Mouse (Mus musculus) layer of hippocampus, postnatal 14 days (tissue): ENCODE results near the gene Slit3. TPM values are rescaled to one million over a fixed set of nuclear protein-coding genes. Genes with fewer than 3 reads are reported as not detected.

ENCODE experiments used
- DNase-seq, 2 experiments: peaks; one replicate each; pipeline ENCODE4 v3.0.0; 2021 to 2022; ENCODE audit warnings: low spot score in 2 of 2, mixed read lengths in 1 of 2
- long read RNA-seq, 2 experiments: library from polyadenylated mRNA; stranded (forward); transcript quantifications; one replicate each; pipeline ENCODE4 v2.0.0; 2021
- total RNA-seq, 2 experiments: library from RNA; stranded (reverse); gene quantifications; 2 replicates each; pipeline ENCODE4 v1.2.3; 2021

The Slit3 gene
- total RNA-seq, result 100 to 1,000 TPM; 109 to 110 TPM
- long read RNA-seq, experiment 1, partial matches to known transcripts, result 14 of 21 reads
- long read RNA-seq, experiment 1, other reads (novel, unspliced or antisense), result 7 of 21 reads
- long read RNA-seq, experiment 2, partial matches to known transcripts, result 4 of 11 reads
- long read RNA-seq, experiment 2, other reads (novel, unspliced or antisense), result 7 of 11 reads

GRCm38 (mm10) chr11:35120894-35121610 lies at the start of gene Slit3:
Gene Slit3, plus strand, starts transcription at chr11:35121224.
- DNase-seq, result peak in 1 of 2 experiments; percentile 62

GRCm38 (mm10) chr11:35071451-35071850 lies 49.6 kb upstream of the Slit3 start:
- DNase-seq, result no peak

DNA sequence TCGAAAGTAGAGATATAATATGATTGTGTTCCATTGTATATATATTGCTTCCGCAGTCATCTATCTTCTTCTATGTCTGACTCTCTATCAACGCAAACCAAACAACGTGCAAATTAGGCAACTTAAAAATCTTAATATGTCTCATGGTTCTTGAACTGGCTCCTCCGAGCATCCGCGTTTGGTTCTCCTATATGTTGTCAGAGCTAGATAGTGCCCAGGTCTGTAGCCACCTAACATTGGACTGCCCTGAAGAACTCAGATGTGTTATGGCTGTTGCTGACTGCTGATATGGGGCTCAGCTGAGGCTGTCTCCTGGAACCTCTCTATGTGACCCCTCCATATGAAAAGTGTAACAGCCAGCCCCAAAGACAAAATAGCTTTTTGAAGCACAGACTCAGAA lies 45.6 kb upstream of the Slit3 start:
- no peak for DNase-seq

GRCm38 (mm10) chr11:35080451-35081125 lies 40.4 kb upstream of the Slit3 start:
- no peak for DNase-seq

GRCm38 (mm10) chr11:35082297-35082696 lies 38.7 kb upstream of the Slit3 start:
- no peak for DNase-seq

DNA sequence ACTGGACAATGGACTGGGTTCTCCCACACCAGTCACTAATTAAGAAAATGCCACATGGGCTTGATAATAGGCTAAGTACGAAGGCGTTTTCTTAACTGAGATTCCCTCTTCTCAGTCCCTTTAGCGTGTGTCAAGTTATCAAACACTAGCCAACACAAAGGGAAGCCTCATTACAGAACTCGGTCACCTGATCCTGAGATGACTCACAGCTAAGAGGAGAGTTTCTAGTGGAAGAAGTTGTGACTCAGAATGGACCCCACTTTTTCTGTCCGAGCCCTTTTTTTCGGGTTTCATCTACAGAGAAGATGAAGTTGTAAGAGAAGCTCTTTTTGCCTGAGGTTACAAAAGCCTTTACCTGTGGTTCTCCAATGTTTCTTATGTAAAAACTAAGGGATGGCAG lies 38.0 kb upstream of the Slit3 start:
- DNase-seq, result no peak

DNA sequence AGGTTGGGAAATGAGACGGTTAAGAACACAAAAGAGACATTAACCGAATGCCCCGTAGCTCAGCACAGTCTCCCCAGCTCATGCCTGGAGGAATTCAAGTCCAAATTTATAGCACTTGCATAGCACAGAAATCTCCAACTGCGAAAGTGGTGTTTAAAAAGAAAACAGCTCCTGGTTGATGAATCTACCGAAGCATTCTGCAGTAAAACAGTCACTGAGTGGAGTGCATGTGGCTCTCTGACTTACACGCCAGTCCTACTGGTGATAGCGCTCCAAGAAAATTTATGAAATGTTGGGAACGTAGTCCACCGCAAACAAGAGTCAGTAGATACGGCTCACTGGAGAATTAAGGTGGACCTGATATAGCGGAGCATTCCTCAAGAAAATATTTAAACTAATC lies 35.7 kb upstream of the Slit3 start:
- no peak for DNase-seq

GRCm38 (mm10) chr11:35086029-35086428 lies 35.0 kb upstream of the Slit3 start:
- no peak for DNase-seq

DNA sequence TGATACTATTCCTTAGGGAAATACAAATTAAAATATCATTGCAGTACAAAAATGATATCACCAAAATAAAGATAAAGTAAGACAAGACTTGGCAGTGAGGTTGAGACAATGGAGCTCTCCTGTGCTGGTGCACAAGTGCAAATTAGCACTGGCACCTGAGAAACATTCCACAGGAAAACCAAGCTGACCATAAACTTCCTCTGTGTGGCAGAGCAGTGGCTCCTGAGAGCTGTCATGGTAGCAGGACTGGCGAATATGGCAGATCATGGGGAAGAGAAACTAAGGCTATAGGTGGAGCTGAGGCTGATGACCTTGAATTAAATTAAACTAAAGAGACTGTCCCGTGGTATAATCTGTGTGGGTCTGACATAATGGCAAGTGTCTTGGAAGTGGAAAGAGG lies 33.6 kb upstream of the Slit3 start:
- DNase-seq, result no peak

- DNase-seq, result peak in 1 of 2 experiments; percentile 5
Measured at GRCm38 (mm10) chr11:35088136-35088535, 32.9 kb upstream of the Slit3 start.

DNA sequence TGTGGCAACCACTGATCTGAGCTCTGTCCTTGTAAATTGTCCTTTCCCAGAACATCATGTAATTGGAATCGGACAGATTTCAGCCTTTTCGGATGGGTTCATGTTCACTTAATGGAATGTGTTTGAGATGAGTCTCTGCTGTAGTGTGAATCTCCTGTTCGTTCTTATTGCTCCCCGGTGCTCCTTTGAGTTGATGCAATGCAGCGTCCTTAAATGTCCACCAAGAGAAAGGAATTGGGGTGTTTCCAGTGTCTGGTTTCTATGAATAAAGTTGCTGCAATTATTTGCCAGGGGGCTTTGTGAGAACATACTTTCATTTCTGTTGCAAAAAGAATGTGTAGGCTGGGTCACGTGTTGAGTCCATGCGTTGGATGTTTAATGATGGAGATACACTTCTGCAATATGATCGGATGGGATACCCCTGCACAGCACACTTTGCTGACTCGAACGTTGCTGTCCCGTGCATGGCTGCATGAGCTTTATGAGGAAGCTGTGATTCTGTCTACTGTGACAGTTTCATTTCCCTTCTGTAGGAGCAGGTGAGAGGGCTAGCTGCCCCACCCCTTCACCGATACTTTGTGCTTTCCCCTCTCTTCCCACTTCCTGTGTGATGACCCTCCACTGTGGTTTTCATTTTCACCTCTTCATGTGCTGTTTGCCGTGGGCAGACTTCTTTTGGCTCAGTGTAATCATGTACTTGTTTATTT lies 30.2 kb upstream of the Slit3 start:
- DNase-seq, result no peak

GRCm38 (mm10) chr11:35096538-35096937 lies 24.5 kb upstream of the Slit3 start:
- no peak for DNase-seq

DNA sequence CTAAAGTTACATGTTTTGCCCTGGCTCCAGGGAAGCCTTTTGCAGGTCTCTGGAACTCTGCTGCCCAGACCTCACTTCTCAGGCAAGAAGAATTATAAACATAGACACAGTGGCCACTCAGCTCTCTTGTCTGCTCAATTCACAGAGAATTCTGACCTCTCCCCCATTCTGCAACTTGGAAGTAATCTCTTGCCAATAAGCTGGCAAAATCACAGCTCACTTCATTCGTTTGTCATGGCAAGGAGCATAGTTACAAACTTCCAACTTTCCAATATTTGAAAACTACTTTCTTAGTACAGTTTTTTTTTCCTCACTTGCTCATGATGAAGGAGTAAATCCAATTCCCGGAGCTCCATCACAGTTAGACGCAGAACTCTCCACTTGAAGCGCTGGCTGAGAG lies 11.2 kb upstream of the Slit3 start:
- no peak for DNase-seq

DNA sequence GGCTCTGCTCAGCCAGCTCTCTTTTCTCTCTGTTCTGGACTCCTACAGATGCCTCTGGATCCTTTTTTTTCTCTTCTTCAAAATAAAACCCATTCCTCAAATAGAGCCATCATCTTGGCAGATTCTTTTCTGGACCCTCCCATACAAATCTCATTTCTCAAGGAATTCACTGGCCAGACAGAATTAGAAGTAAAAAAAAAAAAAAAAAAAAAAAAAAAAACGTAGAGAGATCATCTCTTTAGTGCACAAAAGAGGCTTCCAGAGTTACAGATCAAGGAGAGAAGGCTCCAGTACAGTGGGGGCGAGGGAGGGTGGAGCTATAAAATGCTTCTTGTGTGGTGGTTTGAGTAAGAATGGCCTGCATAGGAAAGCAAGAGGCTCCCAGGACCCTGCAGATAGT lies 10.2 kb upstream of the Slit3 start:
- no peak for DNase-seq

DNA sequence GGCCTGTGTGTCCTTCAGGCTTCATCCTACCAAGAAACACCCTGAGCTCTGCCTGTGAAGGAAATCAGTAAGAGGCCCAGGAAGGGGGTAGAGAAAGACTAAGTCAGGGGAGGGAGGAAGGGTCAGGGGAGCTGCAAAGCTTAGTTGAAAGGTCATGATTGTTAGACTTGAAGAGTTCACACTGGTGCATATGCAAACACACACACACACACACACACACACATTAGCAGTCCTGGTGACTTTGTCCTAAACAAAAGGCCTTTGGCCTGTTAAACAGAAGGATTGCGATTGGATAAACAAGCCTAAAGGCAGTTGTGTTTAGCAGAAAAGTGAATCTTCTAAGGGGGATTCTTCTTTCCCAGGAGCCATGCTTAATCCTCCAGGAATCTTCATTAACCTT lies 7.7 kb upstream of the Slit3 start:
- no peak for DNase-seq

GRCm38 (mm10) chr11:35116436-35116835 lies 4.6 kb upstream of the Slit3 start:
- DNase-seq, result no peak

- no peak for DNase-seq
Measured at GRCm38 (mm10) chr11:35117871-35118270, 3.2 kb upstream of the Slit3 start.

- DNase-seq, result no peak
Measured at GRCm38 (mm10) chr11:35118731-35119130, 2.3 kb upstream of the Slit3 start.

DNA sequence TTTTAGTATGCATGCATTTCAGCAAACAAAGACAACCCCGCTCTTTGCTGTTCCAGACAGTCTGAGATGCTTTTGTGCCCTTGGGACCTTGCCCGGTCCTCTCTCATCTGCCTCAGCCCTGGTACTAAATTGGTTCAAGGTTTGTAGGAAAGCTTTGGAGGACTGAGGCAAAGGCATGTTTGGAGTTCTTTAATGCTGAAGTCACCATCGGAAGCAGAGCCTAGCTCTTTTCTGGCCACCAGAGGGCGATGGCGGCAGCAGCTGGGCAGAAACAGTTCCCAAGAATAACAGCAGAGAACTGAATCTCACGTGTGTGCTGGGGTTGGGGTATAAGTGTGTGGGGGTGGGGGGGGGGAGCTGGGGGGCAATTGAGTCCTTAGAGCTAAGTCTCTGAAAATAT lies 1.7 kb upstream of the Slit3 start:
- peak in 1 of 2 experiments; percentile 81 for DNase-seq

- DNase-seq, result no peak
Measured at GRCm38 (mm10) chr11:35120076-35120475, 948 bp upstream of the Slit3 start.

DNA sequence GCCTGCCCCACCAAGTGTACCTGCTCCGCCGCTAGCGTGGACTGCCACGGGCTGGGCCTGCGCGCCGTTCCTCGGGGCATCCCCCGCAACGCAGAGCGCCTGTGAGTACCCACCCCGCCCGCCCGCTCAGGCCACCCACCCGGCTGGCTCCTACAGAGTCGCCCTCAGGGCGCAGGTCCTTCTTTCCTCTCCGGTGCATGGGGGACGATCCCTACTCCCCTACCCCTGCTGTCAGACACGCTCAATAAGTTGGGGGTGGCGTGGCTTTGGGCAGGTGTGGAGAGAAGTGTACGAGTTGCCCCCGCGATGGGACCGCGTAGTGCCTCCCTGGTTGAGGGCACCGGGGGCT lies 561 bp downstream of the Slit3 start:
- no peak for DNase-seq
